Mouse (Mus musculus) thymus, adult 2 months (tissue): Measurements from ENCODE around the gene Irf2bp1.

Experiments
- CTCF ChIP-seq: fragments of 200-500 bp; IDR thresholded peaks from 2 replicates; pipeline ENCODE4 v1.5.1; 2012; ENCODE audit warnings: mild to moderate bottlenecking, control low read depth, low read length, moderate library complexity, borderline replicate concordance; ENCODE audit not compliant: control insufficient read depth, poor library complexity, insufficient read depth; ENCODE audit errors: extremely low read depth
- POLR2A ChIP-seq: fragments of 200-500 bp; IDR thresholded peaks from 2 replicates; pipeline ENCODE4 v1.6.1; 2012; ENCODE audit warnings: mild to moderate bottlenecking, low read length, control low read depth, moderate library complexity; ENCODE audit not compliant: control insufficient read depth, poor library complexity, insufficient read depth; ENCODE audit errors: extremely low read depth

GRCm38 (mm10) chr7:19016042-19016441, 12.2 kb downstream of the Irf2bp1 start:
- TF ChIP-seq POLR2A (no peak), CTCF (no peak)
